Mouse (Mus musculus) right cerebral cortex, postnatal 36 days (tissue): ENCODE data around the gene Skint7.
"Not testable (repeated sequence)": the region's sequence is repeated elsewhere in the genome, so short reads cannot be mapped to it uniquely, and the experiment has no call there.

Experiments used
- DNase-seq, 2 experiments: peaks; one replicate each; pipeline ENCODE4 v3.0.0; 2022; ENCODE audit warnings: low spot score in 2 of 2, mixed read lengths in 1 of 2

Skint7 gene

DNA sequence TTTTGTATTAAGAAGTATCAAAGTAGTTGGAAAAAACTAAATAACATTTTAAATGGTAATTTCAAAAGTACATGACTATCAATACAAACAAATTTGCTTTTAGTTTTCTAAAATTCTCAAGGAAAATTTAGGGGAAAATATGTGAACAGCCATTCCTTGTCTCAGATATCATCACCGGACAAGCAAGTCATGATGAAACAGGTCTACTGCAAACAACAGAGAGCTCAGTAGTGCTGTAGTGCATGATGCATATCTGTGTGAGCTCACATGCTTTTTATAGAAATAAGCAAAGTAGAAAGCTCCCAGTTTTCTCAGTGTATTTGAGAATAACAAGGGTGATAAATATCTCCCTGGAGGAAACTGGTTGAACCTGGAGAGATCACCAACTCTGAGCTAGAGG, at the start of gene Skint7:
Skint7 (plus strand) TSS at position 301 of the 400 bp plus-strand sequence.
- DNase-seq, result no peak

DNA sequence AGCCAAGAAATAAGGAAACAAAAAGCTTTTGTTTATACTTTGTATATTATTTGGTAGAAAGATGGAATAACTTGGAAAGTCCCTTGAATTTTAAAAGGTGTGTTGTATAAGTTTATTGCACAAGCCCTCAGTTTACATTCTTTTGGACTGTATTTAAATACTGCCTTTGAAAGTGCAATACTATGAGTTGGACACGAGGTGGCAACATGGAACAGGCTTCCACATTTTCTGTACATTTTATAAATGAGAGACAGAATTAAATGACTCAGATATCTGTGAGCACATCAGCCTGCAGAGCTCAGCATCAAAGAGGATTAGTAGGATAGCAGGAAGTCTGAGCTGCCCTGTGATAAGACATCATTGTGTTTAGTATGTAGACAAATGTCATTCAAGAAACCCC, 11.4 kb upstream of the Skint7 start:
- DNase-seq, result no peak

DNA sequence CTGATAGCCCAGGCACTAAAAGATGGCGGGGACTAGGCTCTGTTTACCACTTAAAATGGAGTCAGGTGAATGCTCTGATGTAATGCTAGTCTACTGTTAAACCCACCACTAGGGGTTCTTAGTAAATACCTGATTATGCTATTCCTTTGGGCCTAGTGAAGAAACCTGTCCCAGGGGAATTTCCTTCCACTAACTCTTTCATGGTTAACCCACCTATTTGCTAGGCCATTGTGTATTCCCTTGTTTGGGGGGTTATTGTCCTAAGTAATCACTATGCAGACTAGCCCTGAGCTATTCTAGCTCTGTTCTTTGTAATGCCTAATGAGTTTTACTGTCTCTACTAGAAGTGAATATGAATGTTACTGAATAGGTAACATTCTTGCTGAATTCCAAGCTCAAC, 9.5 kb upstream of the Skint7 start:
- DNase-seq, result not testable (repeated sequence)

DNA sequence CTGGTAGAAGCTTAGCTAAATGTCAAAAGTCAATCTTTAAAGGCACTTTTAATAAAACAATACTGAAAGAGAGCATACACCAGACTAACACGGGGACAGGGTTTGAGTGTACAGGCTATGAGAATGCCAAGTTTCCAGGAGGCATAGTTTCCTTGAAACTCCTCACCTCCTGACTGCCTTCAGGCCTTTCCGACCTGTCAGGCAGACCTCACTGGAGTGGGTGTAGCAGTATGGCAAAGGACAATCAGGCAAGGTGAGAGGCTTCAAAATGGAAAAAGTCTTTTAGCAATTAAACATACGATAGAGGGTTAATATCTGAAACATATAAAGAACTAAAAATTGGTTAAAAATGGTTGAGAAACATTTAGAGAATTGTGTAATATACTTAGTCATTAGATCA, 9.1 kb upstream of the Skint7 start:
- DNase-seq, result no peak

DNA sequence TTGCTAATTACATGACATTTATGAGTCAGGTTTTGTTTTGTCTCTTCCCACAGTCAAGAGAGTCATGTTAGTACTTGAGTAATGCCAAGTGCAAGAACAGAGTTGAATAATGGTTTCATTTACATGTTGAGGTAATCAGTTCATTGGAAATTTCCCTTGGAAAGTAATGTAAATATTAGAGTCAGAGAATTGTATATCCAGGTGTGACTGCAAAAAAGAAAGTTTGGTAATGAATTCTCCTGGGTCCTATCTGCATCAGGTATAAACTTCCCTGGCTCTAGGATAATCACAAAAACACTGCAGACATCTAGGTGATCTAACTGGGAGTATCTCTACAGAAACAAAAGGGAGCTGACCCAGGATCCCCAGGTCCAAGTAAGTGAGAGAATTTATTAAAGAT, 33.2 kb downstream of the Skint7 start, which contains the start of gene Skint1:
Skint1 (plus strand) TSS at position 301 of the 400 bp plus-strand sequence.
- no peak for DNase-seq
